Mouse (Mus musculus): ENCODE data around the gene Sec11a. TPM values are rescaled to one million over a fixed set of nuclear protein-coding genes. Genes with fewer than 3 reads are reported as not detected.
"Not testable (repeated sequence)": the region's sequence is repeated elsewhere in the genome, so short reads cannot be mapped to it uniquely, and the experiment has no call there.

Gene Sec11a
- polyA plus RNA-seq (2012; rRNA removed) = 62.5 and 64.8 TPM in 2 replicates

DNA sequence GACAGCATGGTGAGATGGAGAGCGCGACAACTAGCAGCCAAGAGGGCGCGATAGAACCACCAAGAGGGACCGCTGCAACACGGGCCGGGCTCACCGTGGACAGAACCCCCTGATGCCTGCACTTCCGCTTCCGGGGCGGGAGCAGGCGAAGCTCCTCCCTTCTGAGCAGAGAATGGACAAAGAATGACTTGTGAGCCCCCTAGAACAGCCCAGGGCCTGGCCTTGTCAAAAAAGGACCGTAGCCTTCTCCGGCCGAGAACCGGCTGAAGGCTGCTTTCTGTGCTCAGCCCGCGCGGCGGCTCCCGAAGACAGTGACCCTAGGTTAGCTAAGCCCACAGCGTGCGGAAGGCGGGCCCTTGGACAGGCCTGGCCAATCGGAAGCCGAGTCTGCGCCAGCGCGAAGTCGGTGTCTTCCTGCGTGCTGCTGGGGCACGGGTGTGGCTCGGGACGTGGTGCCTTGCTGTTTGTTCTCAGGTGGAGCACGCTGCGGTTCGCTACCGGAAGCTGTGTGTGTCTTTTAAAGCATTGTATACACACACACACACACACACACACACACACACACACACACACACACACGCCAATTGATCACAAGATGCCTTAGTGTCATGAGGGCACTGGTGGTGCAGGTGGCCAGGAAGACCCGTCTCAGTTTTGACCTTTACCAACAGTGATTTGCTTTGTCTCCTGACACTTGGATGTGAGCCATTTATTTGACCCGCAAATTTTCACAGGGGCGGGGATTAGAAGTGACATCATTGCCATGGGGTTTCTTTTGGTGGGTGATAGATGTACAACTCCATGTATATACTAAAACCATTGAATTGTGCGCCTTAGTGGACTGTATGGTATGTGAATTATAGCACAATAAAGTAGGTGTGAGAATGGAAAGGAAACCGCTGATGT lies at the start of gene Sec11a:
TSS of gene Sec11a (minus strand) at position 336 of the 906 bp plus-strand sequence.
- peak; percentile 68 for DNase-seq (ENCODE audit: low read depth, low spot score)
- WGBS = 1% methylated on average over 44 of the region's 44 CpGs

DNA sequence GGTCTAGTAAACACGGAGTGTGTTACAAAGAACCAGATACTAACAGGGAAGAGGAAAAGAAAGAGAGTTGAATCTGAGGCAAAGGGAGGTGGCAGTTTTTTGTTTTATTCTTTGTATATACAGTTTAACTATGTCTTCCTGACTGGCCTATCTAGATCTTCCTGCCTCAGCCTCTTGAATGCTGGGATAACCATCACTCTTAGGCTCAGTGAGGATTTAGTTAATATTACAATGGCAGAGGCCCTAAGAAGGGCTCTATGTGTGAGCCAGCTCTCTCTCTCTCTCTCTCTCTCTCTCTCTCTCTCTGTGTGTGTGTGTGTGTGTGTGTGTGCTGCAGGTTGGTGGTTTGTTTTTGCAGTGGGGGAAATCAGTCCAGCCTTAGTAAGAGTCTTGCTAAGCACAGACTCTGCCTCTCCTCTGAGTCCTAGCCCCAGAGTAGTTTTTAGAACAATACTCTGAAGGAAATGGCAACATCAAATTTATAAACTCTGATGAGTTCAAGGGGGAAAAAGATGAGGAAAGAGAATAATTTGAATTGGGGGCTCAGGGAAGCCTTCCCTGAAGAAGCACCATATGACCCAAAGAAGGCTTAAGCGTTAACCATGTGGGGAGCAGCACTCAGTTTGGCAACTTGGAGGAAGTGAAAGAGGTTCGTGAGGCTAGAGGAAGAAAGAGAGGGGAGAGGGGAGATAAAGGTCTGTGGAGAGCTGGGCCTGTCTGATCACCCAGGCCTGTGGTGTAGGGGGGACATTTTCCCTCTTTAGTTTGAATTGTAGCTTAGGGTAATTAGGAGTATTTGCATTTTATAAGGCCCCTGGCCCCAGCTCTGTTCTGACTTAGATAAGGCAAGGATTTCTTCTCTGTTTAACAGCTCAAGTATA lies 47.9 kb upstream of the Sec11a start:
- WGBS = 30% methylated on average over 3 of the region's 3 CpGs
- no peak for DNase-seq (ENCODE audit: low read depth, low spot score)

DNA sequence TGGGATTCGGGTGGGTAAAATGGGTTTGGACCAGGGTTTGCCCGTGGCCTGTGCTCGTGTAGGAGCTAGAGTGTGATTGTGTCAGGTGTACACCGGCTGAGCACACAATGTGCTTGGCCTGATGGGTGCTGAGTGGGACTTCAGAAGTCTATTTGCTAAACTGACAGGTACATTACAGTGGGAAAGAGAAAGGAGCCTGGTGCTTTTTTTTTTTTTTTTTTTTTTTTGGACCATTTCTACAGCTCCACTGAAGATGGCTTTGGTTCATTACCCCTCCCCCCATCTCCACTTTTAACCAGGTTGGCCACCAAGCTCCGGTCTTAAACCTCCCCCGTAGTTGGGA lies 47.1 kb upstream of the Sec11a start:
- WGBS = 11% methylated on average over 6 of the region's 6 CpGs
- DNase-seq (ENCODE audit: low read depth, low spot score) = no peak

DNA sequence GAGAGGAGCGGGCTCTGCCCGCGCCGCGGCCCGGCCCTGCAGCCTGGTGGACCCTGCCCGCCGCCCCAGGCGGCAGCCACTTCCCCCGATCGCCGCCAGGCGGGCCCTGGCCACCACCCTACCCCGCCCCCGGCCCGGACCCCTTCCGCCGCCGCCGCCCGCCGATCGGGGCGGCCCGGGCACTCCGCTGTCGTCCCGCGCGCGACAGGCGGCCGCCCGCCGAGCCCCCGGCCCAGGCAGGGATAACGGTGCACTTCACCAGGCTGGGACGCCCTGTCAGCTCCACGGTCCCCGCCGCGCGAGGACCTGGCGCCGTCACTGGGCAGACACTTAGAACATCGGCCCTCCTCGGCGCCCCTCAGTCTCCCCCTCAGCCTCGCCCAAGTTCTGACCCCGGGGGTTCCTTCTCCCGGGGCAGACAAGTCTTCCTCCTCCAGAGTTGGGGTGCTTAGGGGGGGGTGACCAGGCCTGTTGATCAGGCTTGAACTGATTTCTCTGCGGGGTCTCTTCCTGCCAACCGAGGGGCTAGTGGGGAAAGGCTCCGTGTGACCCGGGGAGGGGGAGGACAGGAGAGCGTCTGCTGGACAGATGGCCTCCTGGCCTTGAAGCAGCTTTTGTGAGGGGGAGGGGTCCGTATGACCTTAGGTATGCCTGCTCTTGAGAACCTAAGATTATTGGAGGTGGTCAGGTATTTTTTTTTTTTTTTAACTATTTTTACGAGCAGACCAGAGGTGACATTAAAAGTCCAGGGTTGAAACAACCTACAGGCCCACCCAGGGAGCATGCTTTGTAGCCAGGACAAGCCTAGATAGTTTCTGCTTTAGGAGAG lies 46.5 kb upstream of the Sec11a start:
- 2% methylated on average over 56 of the region's 58 CpGs for WGBS
- DNase-seq (ENCODE audit: low read depth, low spot score) = no peak

DNA sequence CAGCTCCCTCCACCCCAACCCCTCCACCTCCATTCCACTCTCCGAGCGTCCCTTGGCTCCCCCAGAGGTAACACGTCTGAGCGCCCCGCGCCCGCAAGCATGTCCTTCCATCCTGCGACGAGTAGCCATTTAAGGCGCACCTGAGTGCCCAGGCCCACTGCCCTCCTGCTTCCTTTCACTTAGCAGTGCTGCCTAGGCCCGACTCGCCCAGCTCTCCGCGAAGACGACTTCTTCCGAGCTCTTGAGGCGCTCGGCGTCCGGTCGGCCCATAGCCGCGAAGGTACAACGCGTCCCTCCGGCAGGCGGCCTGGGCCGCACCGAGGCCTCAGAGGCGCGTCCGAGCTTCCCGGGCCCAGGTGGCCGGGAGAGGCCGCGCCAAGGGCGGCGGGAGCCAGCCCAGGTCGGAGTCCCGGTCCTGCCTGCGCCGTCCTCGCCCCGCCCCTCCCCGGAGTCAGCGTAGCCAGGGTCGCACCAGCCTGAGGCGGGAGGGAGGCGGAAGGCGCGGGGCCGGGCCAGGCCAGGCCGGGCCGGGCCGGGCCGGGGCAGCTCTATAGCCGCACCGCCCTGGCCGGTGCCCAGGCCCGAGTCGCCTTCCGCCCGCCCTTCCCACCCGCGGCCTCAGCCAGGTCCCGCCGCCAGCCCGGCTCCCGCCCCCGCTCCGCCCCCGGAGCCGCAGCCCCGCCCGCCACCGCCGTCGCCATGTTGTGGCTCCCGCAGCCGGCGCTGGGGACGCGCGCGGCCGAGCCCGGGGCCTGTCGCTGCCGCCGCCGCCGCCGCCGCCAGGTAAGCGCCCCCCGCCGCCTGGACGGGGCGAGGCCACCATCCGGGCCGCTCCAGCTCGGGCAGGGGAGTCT lies 45.6 kb upstream of the Sec11a start, which contains the start of gene Zfp592:
TSS of gene Zfp592 (plus strand) at position 702 of the 854 bp plus-strand sequence.
- WGBS = under 1% methylated on average over 82 of the region's 102 CpGs
- no peak for DNase-seq (ENCODE audit: low read depth, low spot score)

DNA sequence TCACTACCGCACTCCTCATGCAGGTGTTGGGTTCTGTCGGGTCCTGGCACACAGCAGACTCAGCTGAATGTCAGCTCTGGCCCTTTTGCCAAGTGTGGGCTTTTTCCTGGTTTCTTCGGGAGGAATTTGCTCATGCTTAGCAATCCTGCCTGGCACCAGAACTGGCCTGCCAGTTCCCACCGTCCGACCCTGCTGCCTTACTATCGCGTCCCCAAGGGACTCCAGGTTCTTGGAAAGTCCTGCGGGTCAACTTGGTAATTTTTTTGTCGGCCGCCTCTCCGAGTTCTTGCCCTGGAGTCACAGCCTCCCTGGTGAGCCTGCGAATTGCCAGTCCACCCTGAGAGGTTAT lies 45.0 kb upstream of the Sec11a start:
- WGBS = under 1% methylated on average over 12 of the region's 12 CpGs

DNA sequence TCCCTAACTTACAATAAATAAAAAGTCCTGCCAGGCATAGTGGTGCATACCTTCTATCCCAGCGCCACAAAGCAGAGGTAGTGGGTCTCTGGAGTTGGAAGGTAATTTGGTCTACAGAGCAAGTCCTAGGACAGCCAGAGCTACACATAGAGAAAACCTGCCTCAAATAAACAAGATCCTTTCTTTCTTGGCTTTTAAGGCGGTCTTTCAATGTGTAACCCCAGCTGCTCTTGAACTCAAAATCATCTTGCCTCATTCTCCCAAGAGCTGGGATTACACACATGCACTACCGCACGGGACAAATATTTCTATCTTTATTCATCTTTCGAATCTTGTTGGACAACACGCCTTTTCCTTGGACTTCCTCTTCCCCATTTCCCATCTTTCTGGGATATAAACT lies 44.5 kb upstream of the Sec11a start:
- no peak for DNase-seq (ENCODE audit: low read depth, low spot score)
- 15% methylated on average over 6 of the region's 6 CpGs for WGBS

More for the DNA sequence above, 45.0 kb upstream of the Sec11a start:
- no peak for DNase-seq (ENCODE audit: low read depth, low spot score)

DNA sequence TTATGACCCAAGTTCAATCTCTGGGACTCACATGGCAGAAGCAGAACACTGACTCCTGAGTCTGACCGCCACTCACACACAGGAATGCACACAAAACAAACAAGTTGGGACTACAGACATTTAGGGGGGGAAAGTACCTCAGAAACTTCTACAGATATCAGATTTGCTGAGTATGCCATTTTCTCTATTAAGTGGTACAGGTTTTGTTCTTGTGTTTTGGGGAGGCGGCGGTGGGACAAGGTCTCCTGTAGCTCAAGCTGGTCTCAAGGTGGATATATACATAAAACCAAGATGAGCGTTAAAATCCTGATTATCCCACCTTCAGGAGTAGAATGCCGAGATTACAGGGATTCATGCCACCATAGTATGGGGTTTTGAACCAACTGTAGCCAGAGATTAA lies 44.0 kb upstream of the Sec11a start:
- WGBS = 81% methylated on average over 5 of the region's 5 CpGs
- no peak for DNase-seq (ENCODE audit: low read depth, low spot score)

DNA sequence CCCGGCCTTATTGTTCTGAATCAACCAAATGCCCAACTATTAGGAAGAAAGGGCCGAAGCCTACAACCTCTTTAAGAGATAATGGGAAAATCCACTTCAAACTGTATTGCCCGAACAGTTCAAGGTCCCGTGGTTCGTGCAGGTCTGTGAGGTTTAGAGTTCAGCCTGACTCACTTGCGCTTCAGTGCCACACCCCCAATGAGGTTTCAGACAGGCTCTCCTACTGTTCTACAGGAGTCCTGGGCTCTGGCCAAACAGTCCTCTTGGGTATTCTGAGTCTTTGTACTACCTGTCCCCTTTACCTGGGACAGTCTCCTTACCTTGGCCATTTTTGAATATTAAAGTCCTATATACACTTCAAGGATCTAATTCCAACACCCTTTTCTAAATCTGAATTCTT lies 42.7 kb upstream of the Sec11a start:
- DNase-seq (ENCODE audit: low read depth, low spot score) = no peak
- 44% methylated on average over 6 of the region's 6 CpGs for WGBS

DNA sequence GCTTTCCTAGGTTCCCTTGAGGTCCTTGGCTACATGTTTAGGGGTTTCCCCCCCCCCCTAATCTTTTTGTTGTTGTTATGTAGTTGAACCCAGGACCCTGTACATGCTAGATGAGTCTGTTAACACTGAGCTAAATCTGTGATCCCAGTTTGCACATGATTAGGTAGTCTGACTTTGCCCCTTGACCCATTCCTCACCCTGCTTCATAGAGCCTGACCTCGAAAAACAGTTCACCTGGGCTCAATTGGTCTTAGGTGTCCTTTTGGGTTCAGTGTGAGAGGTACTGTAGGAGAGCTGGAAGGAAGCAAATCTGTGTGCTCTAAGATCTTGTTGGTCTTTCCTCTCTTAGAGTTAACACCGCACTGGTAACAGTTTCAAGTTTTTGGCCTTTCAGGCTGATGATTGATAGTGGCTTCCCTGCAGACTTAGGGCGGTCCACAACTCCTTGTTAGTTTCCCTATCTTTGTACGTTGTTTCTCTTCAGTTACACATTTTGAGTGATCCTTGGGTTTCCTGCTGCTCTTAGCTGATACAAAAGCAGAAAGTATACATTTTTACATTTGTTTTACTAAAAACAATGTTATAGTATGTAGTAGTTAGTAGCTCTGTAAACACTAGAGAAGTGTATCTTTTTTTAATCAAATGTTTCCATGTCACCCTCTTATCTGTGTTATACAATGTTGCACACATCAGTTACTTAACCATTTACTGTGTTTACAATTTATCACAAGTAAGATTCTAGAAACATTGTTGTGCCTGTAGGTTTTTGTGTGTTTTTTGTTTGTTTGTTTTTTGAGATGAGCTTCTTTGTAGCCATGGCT lies 40.4 kb upstream of the Sec11a start:
- WGBS = 78% methylated on average over 4 of the region's 4 CpGs
- DNase-seq (ENCODE audit: low read depth, low spot score) = no peak

DNA sequence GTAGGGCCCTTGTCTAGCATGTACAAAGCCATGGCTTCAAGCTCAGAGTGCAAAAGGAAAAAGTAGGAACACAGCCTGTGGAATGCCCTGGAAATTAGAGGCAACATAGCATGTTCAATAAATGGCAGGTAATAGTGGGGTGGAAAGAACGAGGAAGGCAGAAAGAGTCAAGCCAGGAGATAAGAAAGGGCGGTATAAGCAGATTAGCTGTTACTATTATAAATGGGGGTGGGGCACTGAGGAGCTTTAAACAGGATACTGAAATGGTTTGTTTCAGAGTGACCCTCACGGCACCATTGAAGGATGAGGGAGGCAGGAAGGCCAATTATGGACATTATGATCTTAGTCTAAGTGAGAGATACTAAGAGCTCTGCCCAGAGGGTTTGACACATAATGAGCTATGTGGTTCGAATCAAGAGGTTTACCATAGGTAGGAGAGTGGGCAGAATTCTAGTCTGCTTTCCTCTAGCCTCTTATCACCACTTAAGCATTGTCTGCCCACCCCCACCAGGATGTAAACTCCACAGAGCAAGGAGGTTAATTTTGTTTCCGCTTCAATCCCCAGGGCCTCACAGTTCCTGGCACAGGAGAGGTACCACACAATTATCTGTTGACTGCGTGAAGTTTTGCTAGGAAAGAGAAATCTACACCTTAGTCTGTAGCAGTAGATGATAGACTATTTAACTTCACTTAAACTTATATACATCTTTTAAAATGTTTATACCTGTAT lies 39.0 kb upstream of the Sec11a start:
- 31% methylated on average over 6 of the region's 6 CpGs for WGBS
- DNase-seq (ENCODE audit: low read depth, low spot score) = no peak

DNA sequence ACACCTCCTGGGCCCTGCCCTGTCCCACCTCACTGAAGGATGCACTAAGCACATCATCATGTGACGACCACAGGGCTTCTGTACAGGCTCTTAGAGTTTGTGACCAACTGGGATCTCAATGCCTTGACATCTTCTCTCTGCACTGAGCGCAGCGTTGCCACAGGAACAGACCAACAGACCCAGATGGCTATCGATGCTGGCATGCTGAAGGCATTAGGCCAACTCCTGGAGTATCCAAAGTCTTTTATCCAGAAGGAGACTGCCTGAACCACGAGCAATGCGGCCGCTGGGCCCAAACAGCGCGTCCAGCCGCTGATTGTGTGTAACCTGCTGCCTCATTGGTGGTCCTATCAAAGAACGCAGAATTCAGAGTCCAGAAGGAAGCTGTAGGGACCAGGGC lies 33.0 kb upstream of the Sec11a start:
- WGBS = 89% methylated on average over 11 of the region's 11 CpGs
- no peak for DNase-seq (ENCODE audit: low read depth, low spot score)

DNA sequence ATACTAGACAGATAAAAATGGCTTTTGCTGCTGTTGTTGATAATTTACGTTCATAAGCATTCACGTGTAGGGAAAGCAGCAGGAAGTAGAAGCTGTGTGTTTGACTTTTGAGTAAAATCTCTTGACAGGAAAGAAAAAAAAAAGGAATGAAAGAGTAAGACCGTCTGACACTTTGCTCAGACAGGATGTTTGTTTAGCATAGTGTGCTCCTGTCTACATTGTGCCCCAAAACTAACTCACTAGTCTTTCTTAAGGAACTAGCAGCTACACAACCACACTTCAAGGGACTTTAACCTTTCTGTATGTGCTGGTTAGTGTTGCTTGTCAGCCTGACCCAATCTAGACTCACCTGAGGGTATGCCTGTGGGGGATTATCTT lies 26.0 kb upstream of the Sec11a start:
- WGBS = 25% methylated on average over 3 of the region's 3 CpGs
- not testable (repeated sequence) for DNase-seq (ENCODE audit: low read depth, low spot score)

DNA sequence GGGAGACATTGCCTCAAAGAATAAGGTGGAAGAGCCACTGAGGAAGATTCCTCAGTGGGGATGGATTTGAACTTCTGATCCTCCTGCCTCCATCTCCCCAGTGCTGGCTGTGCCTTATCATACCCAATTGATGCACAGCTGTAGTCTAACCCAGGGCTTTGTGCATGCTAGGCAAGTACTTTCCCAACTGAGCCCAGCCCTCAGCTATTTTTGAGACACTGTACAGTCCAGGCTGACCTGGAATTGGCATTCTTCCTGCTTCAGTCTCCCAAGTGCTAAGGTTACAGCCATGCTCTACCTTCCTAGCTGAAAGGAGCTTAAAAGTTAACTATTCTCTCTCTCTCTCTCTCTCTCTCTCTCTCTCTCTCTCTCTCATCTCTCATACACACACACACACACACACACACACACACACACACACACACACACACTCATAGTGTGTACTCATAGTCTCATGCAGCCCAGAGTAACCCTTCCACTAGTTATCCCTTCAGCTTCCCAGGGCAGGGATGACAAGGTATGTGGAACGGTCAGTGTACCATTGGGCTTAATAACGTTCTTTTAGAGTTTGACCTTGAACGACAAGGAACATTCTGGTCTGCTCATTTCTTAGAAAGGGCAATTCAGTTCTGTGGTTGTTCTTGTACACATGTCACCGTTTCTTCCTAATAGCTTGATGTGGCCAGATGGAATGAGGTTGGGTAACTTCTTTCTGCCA lies 25.5 kb upstream of the Sec11a start:
- DNase-seq (ENCODE audit: low read depth, low spot score) = not testable (repeated sequence)
- 53% methylated on average over 4 of the region's 4 CpGs for WGBS

DNA sequence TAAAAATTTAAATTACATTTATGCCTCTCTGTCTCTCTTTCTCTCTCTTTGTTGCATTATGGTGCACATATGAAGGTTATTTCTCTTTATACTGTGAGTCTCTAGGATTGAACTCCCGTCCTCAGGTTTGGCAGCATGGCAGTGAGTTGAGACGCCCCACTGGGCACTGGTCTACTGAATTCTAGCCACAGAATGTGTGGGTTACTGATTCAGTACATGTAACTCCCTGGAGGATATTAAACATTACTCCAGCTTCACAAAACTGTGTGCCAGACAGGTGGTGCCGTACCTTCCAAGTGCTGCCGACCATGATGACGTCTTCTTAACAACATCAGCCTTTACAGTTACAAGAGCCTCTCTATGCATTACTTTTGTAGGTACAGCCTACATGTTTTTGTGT lies 24.5 kb upstream of the Sec11a start:
- DNase-seq (ENCODE audit: low read depth, low spot score) = no peak
- WGBS = 96% methylated on average over 5 of the region's 5 CpGs

DNA sequence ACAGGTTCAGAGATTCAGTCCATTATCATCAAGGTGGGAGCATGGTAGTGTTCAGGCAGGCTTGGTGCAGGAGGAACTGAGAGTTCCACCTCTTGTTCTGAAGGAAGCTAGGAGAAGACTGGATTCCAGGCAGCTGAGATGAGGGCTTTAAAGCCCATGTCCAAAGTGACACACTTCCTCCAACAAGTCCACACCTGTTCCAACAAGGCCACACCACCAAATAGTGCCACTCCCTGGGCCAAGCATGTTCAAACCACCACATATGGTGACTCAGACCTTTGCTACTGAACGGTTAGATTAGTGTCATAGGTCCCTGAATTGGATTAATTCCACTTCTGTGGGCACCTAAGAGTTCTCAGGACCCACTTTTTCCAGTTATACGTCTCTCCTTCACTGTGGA lies 23.8 kb upstream of the Sec11a start:
- no peak for DNase-seq (ENCODE audit: low read depth, low spot score)
- WGBS = 65% methylated on average over 2 of the region's 2 CpGs

DNA sequence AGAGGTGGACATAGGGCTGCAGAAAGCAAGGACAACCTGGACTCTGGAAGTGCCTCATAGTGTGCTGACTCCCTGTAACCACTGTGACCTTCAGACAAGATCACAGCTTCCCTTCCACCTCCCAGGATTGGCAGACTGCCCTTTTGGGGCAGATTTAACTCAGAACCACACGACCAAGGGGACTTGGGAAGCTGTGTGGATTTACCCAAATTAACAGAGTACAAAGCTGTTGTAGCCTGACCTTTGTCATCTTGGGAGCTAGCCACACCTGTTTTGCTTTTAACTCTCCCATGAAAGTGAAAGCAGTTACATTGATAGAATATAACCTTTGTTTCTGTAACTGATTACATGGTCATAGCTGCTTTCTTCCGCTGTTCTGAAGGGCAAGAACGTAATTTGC lies 23.3 kb upstream of the Sec11a start:
- WGBS = 29% methylated on average over 3 of the region's 3 CpGs

More for the DNA sequence above, 23.3 kb upstream of the Sec11a start:
- no peak for DNase-seq (ENCODE audit: low read depth, low spot score)

All from large intestine, adult 2 months (tissue).